Mouse (Mus musculus) left cerebral cortex, adult 18-20 months (tissue): ENCODE measurements around the gene Scrn2. TPM values are rescaled to one million over a fixed set of nuclear protein-coding genes. Genes with fewer than 3 reads are reported as not detected.

Experiments
- DNase-seq, 2 experiments: peaks; one replicate each; pipeline ENCODE4 v3.0.0; 2021 to 2022; ENCODE audit warnings: low spot score in 2 of 2, mixed read lengths in 1 of 2
- microRNA-seq, 2 experiments: library from miRNA; unstranded; fragments of <30 nt; microRNA quantifications; one replicate each; pipeline ENCODE4 v1.2.0; 2021
- total RNA-seq, 2 experiments: library from RNA; stranded (reverse); gene quantifications; 2 replicates each; pipeline ENCODE4 v1.2.3; 2021

Scrn2 gene
- total RNA-seq, 2 experiments from 2014 or later: 4.2 to 4.6 TPM

DNA sequence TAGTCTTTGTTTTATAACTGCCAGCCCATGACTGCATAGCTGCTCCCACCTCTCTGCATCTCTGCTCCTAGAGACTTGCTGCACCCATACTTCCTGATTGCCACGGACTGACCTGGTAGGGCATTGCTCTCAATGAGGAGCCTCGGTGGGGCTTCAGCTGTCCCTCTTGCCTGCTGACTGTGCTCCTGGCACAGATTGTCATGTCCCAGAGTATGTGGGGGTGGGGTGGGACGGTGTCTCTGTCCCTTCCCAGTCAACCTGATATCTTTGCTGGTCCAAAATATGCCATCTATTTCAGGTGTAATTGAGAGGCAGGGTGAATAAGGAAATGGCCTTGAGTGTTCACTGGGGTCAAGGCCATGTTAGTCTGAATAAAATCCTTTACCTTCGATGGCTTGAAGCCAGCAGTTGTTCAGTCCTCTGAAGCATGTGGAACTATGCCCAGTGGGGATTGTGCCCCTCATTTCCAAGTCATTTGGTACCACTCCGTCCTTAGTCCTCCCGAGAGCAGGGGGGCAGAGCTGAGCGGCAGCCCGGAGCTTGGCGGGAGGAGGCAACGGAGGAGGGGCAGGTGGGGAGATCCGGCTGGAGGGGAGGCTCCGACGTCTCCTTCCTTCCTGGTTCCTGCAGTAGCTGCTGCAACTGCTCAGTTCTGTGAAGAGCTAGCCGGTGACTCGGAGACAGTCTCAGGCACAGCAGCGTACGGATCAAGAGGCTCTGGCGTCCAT lies 20.6 kb downstream of the Scrn2 start, which contains the start of gene Osbpl7:
Gene Osbpl7 (plus strand): TSS at position 413 of the 728 bp plus-strand sequence.
- peak; percentile 73 for DNase-seq

- DNase-seq: no peak
Measured at GRCm38 (mm10) chr11:97050944-97051586, 21.3 kb downstream of the Scrn2 start.

DNA sequence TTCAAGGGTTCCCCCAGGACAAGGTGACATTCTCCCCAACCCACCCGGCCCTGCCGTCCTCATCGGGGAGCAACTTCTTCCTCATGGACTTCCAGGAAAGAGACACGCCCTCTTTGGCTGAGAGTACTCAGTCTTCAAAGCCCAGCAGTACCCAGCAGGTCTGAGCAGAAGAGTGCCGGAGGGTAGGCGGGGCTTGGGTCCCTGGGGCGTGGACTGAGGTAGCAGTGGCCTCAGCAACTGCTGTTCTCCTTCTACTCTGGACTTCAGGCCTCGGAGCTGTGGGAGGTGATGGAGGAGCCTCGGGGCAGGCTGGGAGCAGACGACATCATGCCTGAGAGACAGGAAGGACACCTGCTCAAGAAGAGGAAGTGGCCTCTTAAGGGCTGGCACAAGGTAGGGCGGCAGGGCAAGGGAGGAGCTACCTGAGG lies 22.5 kb downstream of the Scrn2 start:
- DNase-seq: no peak

GRCm38 (mm10) chr11:97063274-97063920 lies 33.7 kb downstream of the Scrn2 start:
- no peak for DNase-seq

- no peak for DNase-seq
Measured at GRCm38 (mm10) chr11:97063921-97064295, 34.2 kb downstream of the Scrn2 start.

DNA sequence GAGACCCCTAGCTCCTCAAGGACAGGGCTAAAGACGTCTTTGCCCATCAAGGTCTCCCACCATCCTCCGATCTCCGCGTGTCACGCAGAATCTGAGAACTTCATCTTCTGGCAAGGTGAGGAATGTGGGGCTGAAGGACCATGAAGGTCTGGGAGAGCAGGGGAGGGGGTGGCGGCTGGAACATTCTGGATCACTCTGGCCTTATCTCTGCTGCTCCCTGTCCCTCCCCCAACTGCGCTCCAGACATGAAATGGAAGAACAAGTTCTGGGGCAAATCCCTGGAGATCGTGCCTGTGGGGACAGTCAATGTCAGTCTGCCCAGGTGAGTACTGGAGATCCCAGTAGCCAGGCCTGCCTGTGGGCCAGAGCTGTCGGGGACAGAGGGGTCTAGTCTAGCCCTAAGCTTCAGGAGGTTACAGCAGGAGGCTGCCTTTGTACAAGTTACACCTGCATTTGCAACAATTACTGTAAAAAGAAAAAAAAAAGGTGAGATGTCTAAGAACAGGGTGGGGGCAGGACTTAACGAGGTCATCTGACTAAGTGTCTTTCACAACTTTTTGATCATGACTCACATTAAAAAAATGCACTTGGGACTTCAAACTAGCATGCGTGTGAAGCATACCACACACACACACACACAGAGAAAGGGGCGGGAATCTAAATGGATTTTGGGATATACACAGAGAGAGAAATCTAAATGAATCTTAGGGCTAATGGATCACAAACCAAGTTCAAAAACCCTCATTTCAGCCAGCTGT lies 36.0 kb downstream of the Scrn2 start:
- DNase-seq: no peak

- DNase-seq: no peak
Measured at GRCm38 (mm10) chr11:97066656-97067360, 37.1 kb downstream of the Scrn2 start.

DNA sequence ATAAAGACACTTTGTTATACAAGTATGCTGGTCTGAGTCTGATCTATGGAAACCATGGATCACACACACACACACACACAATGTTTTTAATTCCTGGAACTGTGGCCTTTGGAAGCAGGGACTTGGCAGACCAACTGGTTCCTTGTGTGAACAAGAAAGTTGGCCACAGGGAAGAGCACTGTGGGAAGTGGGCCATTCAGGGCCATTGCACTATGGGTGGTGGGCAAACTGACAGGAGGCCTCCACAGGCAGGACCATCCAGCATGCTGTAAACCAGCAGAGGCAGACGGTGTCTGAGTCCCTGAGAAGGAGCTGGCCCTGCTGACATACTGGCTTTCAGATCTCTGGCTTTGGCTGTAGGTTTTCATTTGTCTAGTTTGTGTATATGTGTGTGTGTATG lies 39.6 kb downstream of the Scrn2 start:
- DNase-seq: no peak

GRCm38 (mm10) chr11:97069770-97070169 lies 40.0 kb downstream of the Scrn2 start:
- no peak for DNase-seq

DNA sequence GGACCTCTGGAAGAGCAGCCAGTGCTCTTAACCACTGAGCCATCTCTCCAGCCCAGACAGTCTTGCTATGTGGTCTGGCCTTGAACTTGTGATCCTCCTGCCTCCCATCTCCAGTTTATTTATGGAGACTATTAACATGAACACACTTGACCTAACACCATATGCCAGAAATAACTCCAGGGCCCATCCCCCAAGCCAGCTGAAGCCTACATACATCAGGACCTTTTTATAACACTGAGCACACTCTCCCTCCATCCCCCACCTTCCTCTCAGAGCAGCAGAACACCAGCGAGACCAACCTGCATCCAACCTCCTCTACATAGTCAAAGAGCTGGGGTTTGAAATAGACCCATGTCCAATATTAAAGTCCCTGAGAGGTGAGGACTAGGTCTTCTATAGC lies 41.4 kb downstream of the Scrn2 start:
- no peak for DNase-seq

- DNase-seq: peak; percentile 56
Measured at GRCm38 (mm10) chr11:97072533-97072932, 42.8 kb downstream of the Scrn2 start.

DNA sequence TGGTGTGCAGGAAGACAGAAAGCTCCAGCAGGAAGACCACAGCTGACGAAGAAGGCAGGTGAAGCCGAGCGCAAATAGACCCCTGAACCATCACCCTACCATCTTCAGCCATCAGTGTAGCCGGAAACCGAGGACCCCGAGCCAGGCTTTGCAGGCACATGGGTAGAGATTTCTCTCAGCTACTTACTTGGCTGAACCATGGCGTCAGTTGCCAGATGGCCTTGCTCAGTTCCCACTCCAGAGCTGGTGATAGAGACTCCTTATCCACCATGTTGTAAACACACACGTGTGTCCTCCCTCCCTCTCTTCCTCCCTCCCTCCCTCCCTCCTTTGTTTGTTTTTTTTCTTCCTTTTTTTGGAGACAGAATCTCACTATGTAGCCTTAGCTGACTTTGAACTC lies 44.5 kb downstream of the Scrn2 start:
- DNase-seq: no peak

DNA sequence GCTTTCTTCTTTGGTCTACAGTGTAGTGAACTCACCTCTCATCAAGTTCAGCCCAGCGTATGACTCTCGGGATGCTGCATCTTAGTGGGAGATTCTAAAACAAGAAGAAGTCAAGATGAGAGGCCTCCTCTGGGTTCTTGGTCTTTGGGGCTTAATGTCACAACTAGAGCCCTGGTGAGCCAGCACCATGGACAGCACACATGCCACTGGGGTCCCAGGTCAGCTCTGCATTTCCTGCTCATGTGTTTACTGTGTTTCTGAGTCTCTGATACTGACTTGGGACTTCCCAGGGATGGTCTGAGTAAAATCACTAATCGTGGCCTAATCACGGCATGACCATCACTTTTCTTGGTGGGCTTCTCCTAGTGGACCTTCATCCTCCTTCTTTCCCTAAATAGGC lies 49.0 kb downstream of the Scrn2 start:
- DNase-seq: no peak

DNA sequence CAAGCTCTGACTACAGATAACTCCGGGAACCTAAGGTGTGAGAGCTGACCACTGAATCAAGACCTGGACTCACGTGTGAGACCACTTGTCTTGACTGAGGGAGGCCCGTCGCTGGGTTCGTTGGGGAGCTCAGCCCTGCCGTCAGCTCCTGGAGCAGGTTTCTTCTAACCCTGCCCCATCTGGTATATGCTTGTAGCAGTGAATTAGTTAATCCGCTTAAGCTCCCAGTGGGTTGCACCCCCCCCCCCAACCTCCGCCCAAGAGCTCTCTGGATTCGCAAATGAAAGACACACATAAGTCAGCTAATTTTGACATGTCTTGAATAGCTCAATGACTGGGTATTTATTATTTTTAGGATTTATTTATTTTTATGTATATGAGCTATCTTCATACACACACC lies 50.6 kb downstream of the Scrn2 start:
- no peak for DNase-seq

GRCm38 (mm10) chr11:97082977-97083376 lies 53.2 kb downstream of the Scrn2 start:
- peak; percentile 40 to 56 for DNase-seq

Small RNA genes within 50 kb of the gene (microRNA-seq; reads per million reads assigned to microRNA genes)
- 0.50 to 2.5 reads per million in 2 experiments for gene Mir8103

Other genes starting within 250 kb of the Scrn2 start
- 10 to 100 TPM; 40.8 to 43.3 TPM for gene Cbx1, start 240.8 kb upstream of the Scrn2 start, total RNA-seq
- 100 to 1,000 TPM; 292 to 305 TPM for gene Nfe2l1, start 200.0 kb upstream of the Scrn2 start, total RNA-seq
- 1 to 10 TPM; 5.9 to 6.3 TPM for gene Copz2, start 180.1 kb upstream of the Scrn2 start, total RNA-seq
- gene Cdk5rap3, start 113.4 kb upstream of the Scrn2 start, total RNA-seq: 10 to 100 TPM; 27.5 to 31.8 TPM
- gene Prr15l, start 101.8 kb upstream of the Scrn2 start, total RNA-seq: not detected
- gene Pnpo, start 86.0 kb upstream of the Scrn2 start, total RNA-seq: 10 to 100 TPM; 41.9 TPM
- 10 to 100 TPM; 11.4 to 11.9 TPM for gene Sp2, start 47.0 kb upstream of the Scrn2 start, total RNA-seq
- gene Sp6, start 16.5 kb upstream of the Scrn2 start, total RNA-seq: 1 to 10 TPM; 1.4 to 2.0 TPM
- gene Lrrc46, start 11.5 kb downstream of the Scrn2 start, total RNA-seq: under 1 TPM; 0.33 to 0.37 TPM
- 10 to 100 TPM; 67.4 to 70.6 TPM for gene Mrpl10, start 11.6 kb downstream of the Scrn2 start, total RNA-seq
- gene Osbpl7, start 20.7 kb downstream of the Scrn2 start, total RNA-seq: 10 to 100 TPM; 12.9 to 13.2 TPM
- gene Tbx21, start 85.4 kb downstream of the Scrn2 start, total RNA-seq: under 1 TPM in 1 of 2 experiments, not detected in 1; 0.21 TPM
- 10 to 100 TPM; 54.8 to 58.4 TPM for gene Tbkbp1, start 121.6 kb downstream of the Scrn2 start, total RNA-seq
- 100 to 1,000 TPM; 118 to 121 TPM for gene Kpnb1, start 157.9 kb downstream of the Scrn2 start, total RNA-seq